Mouse (Mus musculus) neural tube, embryonic 12.5 days (tissue): ENCODE data around the gene Soat1. TPM values are rescaled to one million over a fixed set of nuclear protein-coding genes. Genes with fewer than 3 reads are reported as not detected.

ENCODE experiments used
- ATAC-seq: fragments of 200-750 bp; cut with Nextera tagmentation; 2 replicates; pipeline ENCODE4 v1.8.0; 2017; ENCODE audit warnings: low read depth, mild to moderate bottlenecking, moderate TSS enrichment, moderate library complexity; ENCODE audit not compliant: low FRiP score
- H3K27ac ChIP-seq: fragments of 300-500 bp; sonication (generic); 2 replicates; pipeline ENCODE4 v1.5.1; 2016
- H3K27me3 ChIP-seq: fragments of 300-500 bp; sonication (generic); replicated peaks from 2 replicates; pipeline ENCODE4 v1.6.1; 2016; ENCODE audit warnings: mild to moderate bottlenecking
- H3K36me3 ChIP-seq: fragments of 300-500 bp; sonication (generic); 2 replicates; pipeline ENCODE4 v1.6.1; 2016; ENCODE audit warnings: mild to moderate bottlenecking
- H3K4me1 ChIP-seq: fragments of 300-500 bp; sonication (generic); 2 replicates; pipeline ENCODE4 v1.6.1; 2016
- H3K4me2 ChIP-seq: fragments of 300-500 bp; sonication (generic); replicated peaks from 2 replicates; pipeline ENCODE4 v1.6.1; 2016; ENCODE audit warnings: mild to moderate bottlenecking
- H3K4me3 ChIP-seq: fragments of 300-500 bp; sonication (generic); 2 replicates; pipeline ENCODE4 v1.5.1; 2016
- H3K9ac ChIP-seq: fragments of 300-500 bp; sonication (generic); 2 replicates; pipeline ENCODE4 v1.6.1; 2016; ENCODE audit warnings: mild to moderate bottlenecking
- H3K9me3 ChIP-seq: fragments of 300-500 bp; sonication (generic); 2 replicates; pipeline ENCODE4 v1.6.1; 2016; ENCODE audit warnings: mild to moderate bottlenecking
- WGBS: fragments of 180-500 bp; shearing (Covaris S2); methylation state at CpG from one replicate; pipeline ENCODE4 v1.1.7; 2016; 5-methylcytosine and 5-hydroxymethylcytosine counted together
- polyA plus RNA-seq: library from polyadenylated mRNA; unstranded; fragments of >200 nt; fragmentation: Nextera tagmentation; extraction: Ambion mirVana; gene quantifications from 2 replicates; pipeline ENCODE4 v1.2.1, GENCODE M21; 2016

The Soat1 gene
- polyA plus RNA-seq, 1 experiment from 2014 or later, result 15.4 TPM

DNA sequence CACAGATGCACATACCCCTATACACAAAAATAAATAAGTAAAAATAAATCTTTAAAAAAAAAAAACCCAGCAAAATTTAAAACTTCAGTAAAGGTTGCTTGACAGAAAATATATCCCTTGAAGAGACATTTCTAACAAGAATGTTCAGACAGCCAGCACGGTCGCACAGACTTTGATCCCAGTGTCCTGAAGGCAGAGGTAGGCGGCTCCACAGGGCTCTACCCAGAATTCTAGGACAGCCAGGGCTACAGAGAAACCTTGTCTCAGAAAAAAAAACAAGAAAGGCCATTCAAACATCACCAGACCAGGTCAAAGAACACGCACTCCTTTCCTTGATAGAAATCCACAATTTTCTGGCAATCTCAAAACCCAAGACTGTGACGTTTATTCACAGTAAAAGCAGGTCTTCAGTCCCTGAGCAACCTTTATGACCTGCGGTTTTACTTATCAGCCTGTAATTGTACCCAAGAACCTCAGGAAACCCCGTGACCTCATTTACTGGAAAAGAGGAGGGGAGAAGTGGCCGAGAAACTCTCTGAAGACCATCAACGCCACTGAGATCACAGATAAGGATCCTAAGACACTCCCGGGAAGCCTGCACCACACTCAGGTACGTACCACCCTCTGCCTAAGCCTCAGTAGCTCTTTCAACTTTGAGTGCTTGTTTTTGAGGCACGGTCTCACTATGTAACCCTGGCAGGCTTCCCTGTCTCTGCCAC is 11.7 kb downstream of the Soat1 start:
- no peaks in the 10 kb centered on the region for H3K4me1 ChIP-seq
- H3K9me3 ChIP-seq, result peaks cover 7% of the 10 kb centered on the region; the same call in 1 of the 2 replicates
- no peak for ATAC-seq

GRCm38 (mm10) chr1:156461036-156461435 is 13.1 kb downstream of the Soat1 start:
- Histone ChIP-seq H3K27me3 (no peaks in the 10 kb centered on the region), H3K36me3 (peaks cover 6% of the 10 kb centered on the region), H3K4me1 (no peaks in the 10 kb centered on the region), H3K27ac (no peak overlapping the region), H3K4me2 (no peak overlapping the region), H3K4me3 (no peak overlapping the region), H3K9me3 (peaks cover 1% of the 10 kb centered on the region; the same call in 1 of the 2 replicates), H3K9ac (no peak overlapping the region)
- ATAC-seq, result no peak
- WGBS, result 88% methylated on average over 6 of the region's 6 CpGs

More for the DNA sequence above, 11.7 kb downstream of the Soat1 start:
- Histone ChIP-seq H3K4me3 (no peak overlapping the region), H3K9ac (no peak overlapping the region), H3K27me3 (no peaks in the 10 kb centered on the region), H3K27ac (no peak overlapping the region), H3K4me2 (no peak overlapping the region), H3K36me3 (peaks cover 13% of the 10 kb centered on the region)
- WGBS, result 84% methylated on average over 12 of the region's 12 CpGs

DNA sequence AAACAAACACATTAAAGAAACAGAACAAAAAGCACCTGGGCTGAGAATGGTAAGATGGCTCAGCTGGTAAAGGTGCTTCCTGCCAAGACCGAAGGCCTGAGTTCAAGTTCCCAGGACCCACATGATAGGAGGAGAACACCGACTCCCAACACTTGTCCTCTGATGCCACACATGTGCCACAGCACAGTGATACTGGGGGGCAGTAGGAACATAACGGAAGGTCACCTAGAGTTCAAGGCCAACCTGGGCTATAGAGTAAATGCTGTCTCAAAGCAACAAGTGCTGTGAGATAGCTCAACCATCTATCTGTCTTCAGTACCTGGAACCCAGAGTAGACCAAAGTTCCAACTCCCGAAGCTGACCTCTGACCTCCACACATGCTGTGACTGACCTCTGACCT is 13.9 kb downstream of the Soat1 start:
- no peak overlapping the region for H3K27ac ChIP-seq
- no peak for ATAC-seq
- H3K9me3 ChIP-seq, result no peaks in the 10 kb centered on the region
- no peak overlapping the region for H3K4me3 ChIP-seq
- no peak overlapping the region for H3K4me2 ChIP-seq
- H3K27me3 ChIP-seq, result no peaks in the 10 kb centered on the region
- 93% methylated on average over 4 of the region's 4 CpGs for WGBS
- no peak overlapping the region for H3K9ac ChIP-seq
- no peaks in the 10 kb centered on the region for H3K4me1 ChIP-seq
- H3K36me3 ChIP-seq, result no peaks in the 10 kb centered on the region

DNA sequence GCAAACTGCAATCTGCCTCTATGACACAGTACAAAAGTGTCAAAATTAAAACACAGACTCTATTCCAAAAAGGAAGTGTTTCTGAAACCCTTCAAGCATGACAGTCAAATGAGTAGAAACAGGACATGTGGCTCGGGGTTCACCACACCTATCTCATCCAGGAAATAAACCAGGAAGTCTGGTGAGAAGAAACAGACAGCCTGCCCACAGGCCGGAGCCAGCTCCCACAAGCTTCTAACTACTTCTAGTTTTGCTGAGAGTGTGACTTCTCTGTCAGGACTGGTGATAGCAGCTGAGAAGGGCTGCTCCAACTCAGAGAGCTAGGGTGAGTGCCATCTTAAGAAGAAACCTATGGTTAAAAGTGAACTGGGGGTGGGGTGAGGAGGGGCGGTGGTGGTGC is 14.4 kb downstream of the Soat1 start:
- 91% methylated on average over 3 of the region's 3 CpGs for WGBS

GRCm38 (mm10) chr1:156458391-156459060 is 15.6 kb downstream of the Soat1 start:
- Histone ChIP-seq H3K36me3 (no peaks in the 10 kb centered on the region), H3K27ac (no peak overlapping the region), H3K27me3 (no peaks in the 10 kb centered on the region), H3K9me3 (no peaks in the 10 kb centered on the region), H3K4me3 (no peak overlapping the region), H3K4me1 (no peaks in the 10 kb centered on the region; the same call in 1 of the 2 replicates), H3K4me2 (no peak overlapping the region), H3K9ac (no peak overlapping the region)
- WGBS, result 88% methylated on average over 8 of the region's 8 CpGs
- no peak for ATAC-seq

More for the DNA sequence above, 14.4 kb downstream of the Soat1 start:
- Histone ChIP-seq H3K9me3 (no peaks in the 10 kb centered on the region), H3K27ac (no peak overlapping the region), H3K4me1 (no peaks in the 10 kb centered on the region), H3K27me3 (no peaks in the 10 kb centered on the region), H3K36me3 (no peaks in the 10 kb centered on the region), H3K4me3 (no peak overlapping the region), H3K4me2 (no peak overlapping the region), H3K9ac (no peak overlapping the region)
- no peak for ATAC-seq

DNA sequence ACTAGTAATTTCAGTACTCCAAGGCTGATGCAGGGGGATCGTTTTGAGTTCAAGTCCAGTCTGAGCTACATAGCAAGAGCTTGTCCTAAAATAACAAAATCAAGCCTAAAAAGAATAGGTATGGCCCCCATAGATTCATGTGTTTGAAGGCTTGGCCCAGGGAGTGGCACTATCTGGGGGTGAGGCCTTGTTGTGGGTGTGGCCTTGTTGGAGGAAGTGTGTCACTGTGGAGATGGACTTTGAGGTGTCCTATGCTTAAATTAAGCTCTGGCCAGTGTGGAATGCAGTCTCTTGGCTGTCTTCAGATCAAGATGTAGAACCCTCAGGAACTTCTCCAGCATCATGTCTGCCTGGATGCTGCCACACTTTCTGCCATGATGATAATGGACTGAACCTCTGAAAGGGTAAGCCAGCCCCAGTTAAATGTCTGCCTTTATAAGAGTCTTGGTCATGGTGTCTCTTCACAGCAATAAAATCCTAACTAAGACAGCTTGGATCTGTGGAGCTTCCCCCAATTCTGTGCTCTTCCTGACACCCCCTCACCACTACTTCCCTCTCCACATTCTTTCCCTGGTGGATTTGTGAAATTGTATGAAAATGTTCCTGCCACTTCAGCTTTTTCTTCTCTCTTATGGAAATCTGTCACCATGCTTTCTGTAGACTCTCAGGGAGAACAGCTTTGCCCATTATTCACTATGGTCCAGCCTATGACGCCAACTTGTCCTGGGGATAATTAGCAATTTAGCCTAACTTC is 18.9 kb downstream of the Soat1 start:
- Histone ChIP-seq H3K9me3 (no peaks in the 10 kb centered on the region), H3K27me3 (no peaks in the 10 kb centered on the region), H3K27ac (no peak overlapping the region), H3K4me1 (no peaks in the 10 kb centered on the region; the same call in 1 of the 2 replicates), H3K36me3 (no peaks in the 10 kb centered on the region), H3K9ac (no peak overlapping the region), H3K4me2 (no peak overlapping the region), H3K4me3 (no peak overlapping the region)
- ATAC-seq, result no peak
- WGBS, result 81% methylated on average over 2 of the region's 2 CpGs

DNA sequence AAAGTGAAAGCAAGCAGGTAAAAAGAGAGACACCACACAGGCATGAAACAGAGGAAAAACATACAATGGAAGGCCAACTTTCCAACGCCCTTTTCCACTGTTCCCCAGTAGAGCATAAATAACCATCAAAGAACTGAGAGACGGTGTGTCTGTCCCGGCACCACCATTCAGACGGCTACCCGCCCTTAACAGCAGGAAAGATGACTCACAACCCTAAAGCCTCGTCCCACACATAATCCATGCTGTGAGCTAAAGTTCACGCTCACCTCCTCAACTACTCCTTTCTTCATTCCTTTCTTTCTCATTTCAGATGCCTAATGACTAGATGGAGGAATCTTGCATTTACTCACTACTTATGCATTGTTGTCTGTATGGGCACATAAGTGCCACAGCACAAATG is 19.7 kb downstream of the Soat1 start:
- no peak overlapping the region for H3K4me3 ChIP-seq
- no peaks in the 10 kb centered on the region for H3K27me3 ChIP-seq
- no peaks in the 10 kb centered on the region for H3K36me3 ChIP-seq
- no peak overlapping the region for H3K27ac ChIP-seq
- H3K4me1 ChIP-seq, result no peaks in the 10 kb centered on the region; the same call in 1 of the 2 replicates
- WGBS, result 44% methylated on average over 7 of the region's 7 CpGs
- ATAC-seq, result no peak
- no peaks in the 10 kb centered on the region for H3K9me3 ChIP-seq
- no peak overlapping the region for H3K9ac ChIP-seq
- H3K4me2 ChIP-seq, result no peak overlapping the region

DNA sequence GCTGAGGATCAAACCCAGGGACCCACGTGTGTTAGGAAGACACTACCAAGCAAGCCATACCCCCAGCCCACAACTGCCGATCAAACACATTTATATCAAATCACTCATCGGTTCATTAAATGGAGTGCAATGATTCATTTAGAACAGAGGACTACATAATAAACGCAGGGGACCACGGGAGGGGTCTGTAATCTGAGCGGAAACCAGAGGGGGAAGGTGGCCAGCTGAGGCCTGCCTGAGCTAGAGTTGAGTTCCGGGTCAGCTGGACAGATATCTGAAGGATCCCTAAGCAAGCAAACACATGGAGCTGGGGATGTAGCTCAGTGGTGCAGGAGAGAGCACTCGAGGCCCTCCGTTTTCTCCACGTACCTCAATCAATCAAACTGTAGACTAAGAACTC is 20.3 kb downstream of the Soat1 start:
- 74% methylated on average over 10 of the region's 10 CpGs for WGBS
- Histone ChIP-seq H3K27ac (no peak overlapping the region), H3K4me1 (no peaks in the 10 kb centered on the region; the same call in 1 of the 2 replicates), H3K9ac (no peak overlapping the region), H3K9me3 (no peaks in the 10 kb centered on the region), H3K27me3 (no peaks in the 10 kb centered on the region), H3K36me3 (no peaks in the 10 kb centered on the region), H3K4me2 (no peak overlapping the region), H3K4me3 (no peak overlapping the region)
- ATAC-seq, result no peak

DNA sequence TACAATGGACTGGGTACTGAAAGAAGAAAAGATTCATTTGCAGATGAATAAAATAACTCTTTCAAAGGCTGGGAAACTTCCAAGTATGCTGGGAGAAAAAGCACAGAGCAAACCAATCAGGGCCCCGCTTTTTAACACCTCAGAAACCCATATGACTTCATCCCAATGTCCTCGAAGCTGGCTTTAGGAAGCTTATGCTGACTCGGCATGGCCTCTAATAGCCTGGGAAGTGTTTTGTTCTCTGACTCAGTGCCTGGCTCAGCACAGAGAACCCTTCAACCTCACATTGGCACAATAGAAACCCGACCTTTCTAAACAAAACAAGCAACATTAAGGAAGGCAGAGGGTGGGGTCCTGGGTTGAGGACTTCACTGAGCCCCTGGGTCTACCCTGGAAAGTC is 23.7 kb downstream of the Soat1 start:
- H3K27ac ChIP-seq, result no peak overlapping the region
- 50% methylated on average over 4 of the region's 4 CpGs for WGBS
- ATAC-seq, result no peak

GRCm38 (mm10) chr1:156449691-156450090 is 24.4 kb downstream of the Soat1 start:
- Histone ChIP-seq H3K4me3 (no peak overlapping the region), H3K9ac (no peak overlapping the region), H3K4me1 (no peaks in the 10 kb centered on the region; the same call in 1 of the 2 replicates), H3K27me3 (no peaks in the 10 kb centered on the region), H3K36me3 (no peaks in the 10 kb centered on the region; the same call in 1 of the 2 replicates), H3K27ac (no peak overlapping the region), H3K9me3 (no peaks in the 10 kb centered on the region), H3K4me2 (no peak overlapping the region)
- no peak for ATAC-seq
- WGBS, result 81% methylated on average over 17 of the region's 17 CpGs

More for the DNA sequence above, 23.7 kb downstream of the Soat1 start:
- Histone ChIP-seq H3K9me3 (no peaks in the 10 kb centered on the region), H3K4me1 (no peaks in the 10 kb centered on the region; the same call in 1 of the 2 replicates), H3K4me2 (no peak overlapping the region), H3K9ac (no peak overlapping the region), H3K36me3 (no peaks in the 10 kb centered on the region), H3K27me3 (no peaks in the 10 kb centered on the region), H3K4me3 (no peak overlapping the region)

- Histone ChIP-seq H3K4me1 (no peaks in the 10 kb centered on the region; the same call in 1 of the 2 replicates), H3K36me3 (no peaks in the 10 kb centered on the region; the same call in 1 of the 2 replicates), H3K27me3 (no peaks in the 10 kb centered on the region), H3K9ac (no peak overlapping the region), H3K9me3 (no peaks in the 10 kb centered on the region), H3K4me2 (no peak overlapping the region), H3K27ac (no peak overlapping the region), H3K4me3 (no peak overlapping the region)
- WGBS, result 89% methylated on average over 7 of the region's 7 CpGs
- no peak for ATAC-seq
These were observed 25.0 kb downstream of the Soat1 start for GRCm38 (mm10) chr1:156449089-156449488.

DNA sequence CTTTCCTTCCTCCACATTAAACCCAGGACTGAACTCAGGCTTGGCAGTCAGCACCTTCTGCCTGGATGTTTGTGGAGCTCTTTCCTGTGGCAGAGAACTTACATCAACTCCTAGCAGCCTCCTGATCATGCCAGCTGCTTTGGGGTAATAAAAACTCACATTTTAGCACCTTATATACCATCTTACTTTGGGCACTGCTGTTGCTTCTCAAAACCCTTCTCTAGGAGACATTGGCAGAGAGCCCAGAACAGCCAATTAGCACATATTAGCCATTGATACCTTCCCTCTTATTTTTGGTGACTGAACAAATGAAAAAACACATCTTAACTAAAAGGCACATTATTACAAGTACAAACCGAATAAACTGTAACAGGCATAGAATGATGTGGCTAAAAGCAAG is 29.1 kb downstream of the Soat1 start:
- H3K4me1 ChIP-seq, result no peaks in the 10 kb centered on the region

More for the DNA sequence above, 29.1 kb downstream of the Soat1 start:
- H3K27me3 ChIP-seq, result no peaks in the 10 kb centered on the region
- H3K4me2 ChIP-seq, result no peak overlapping the region
- 90% methylated on average over 1 of the region's 1 CpGs for WGBS
- peaks cover 6% of the 10 kb centered on the region for H3K36me3 ChIP-seq
- no peak overlapping the region for H3K9ac ChIP-seq
- no peaks in the 10 kb centered on the region for H3K9me3 ChIP-seq
- H3K27ac ChIP-seq, result no peak overlapping the region
- no peak overlapping the region for H3K4me3 ChIP-seq
- no peak for ATAC-seq
